Mouse (Mus musculus) testis, adult 2 months (tissue): ENCODE results near the gene Arpc1b. TPM values are rescaled to one million over a fixed set of nuclear protein-coding genes. Genes with fewer than 3 reads are reported as not detected.

Experiments
- H3K27ac ChIP-seq: fragments of 200-500 bp; 2 replicates; pipeline ENCODE4 v1.5.1; 2012; ENCODE audit warnings: low read depth, low read length; ENCODE audit not compliant: control insufficient read depth, insufficient read depth
- H3K27me3 ChIP-seq: fragments of 200-500 bp; 2 replicates; pipeline ENCODE4 v1.6.1; 2012; ENCODE audit warnings: mild to moderate bottlenecking, low read length, moderate library complexity; ENCODE audit not compliant: control insufficient read depth, insufficient read depth
- H3K36me3 ChIP-seq: fragments of 200-500 bp; 2 replicates; pipeline ENCODE4 v1.6.1; 2012; ENCODE audit warnings: mild to moderate bottlenecking, low read length; ENCODE audit not compliant: control insufficient read depth, insufficient read depth
- H3K4me1 ChIP-seq: fragments of 200-500 bp; 2 replicates; pipeline ENCODE4 v1.6.1; 2012; ENCODE audit warnings: low read length; ENCODE audit not compliant: control insufficient read depth, insufficient read depth
- H3K4me3 ChIP-seq: fragments of 200-500 bp; 2 replicates; pipeline ENCODE4 v1.5.1; 2012; ENCODE audit warnings: low read depth, mild to moderate bottlenecking, low read length, moderate library complexity, mixed read lengths; ENCODE audit not compliant: control insufficient read depth
- CTCF ChIP-seq: fragments of 200-500 bp; IDR thresholded peaks from 2 replicates; pipeline ENCODE4 v1.5.1; 2012; ENCODE audit warnings: low read depth, mild to moderate bottlenecking, inconsistent platforms, low read length, moderate library complexity; ENCODE audit not compliant: control insufficient read depth, insufficient read depth, insufficient replicate concordance
- POLR2A ChIP-seq: fragments of 200-500 bp; IDR thresholded peaks from 2 replicates; pipeline ENCODE4 v1.6.1; 2012; ENCODE audit warnings: low read depth, mild to moderate bottlenecking, inconsistent platforms, low read length, moderate library complexity; ENCODE audit not compliant: control insufficient read depth
- polyA plus RNA-seq: library from polyadenylated mRNA; depleted of rRNA; stranded (reverse); fragments of >200 nt; gene quantifications from 2 replicates; pipeline ENCODE4 v1.2.3, GENCODE M21; 2012

The Arpc1b gene
- polyA plus RNA-seq, 1 experiment, result 71.7 TPM

DNA sequence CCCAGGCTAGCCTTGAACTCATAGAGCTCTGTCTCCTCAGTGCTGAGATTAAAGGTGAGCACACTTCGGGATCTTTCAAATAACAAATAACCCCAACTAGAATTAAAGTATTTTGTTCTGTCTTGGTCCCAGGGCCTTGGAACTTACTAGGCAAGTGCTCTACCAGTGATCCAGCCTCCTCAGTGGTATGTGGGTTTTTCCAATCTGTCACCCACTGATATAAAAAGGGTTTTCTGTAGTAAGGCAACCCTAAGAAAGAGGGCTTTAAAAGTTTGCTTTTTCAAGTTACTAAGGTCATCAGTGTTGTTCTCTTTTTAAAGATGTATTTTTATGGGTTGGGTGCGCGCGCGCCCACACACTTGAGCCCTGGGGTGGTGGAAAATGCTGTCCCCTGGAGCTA lies 1.7 kb downstream of the Arpc1b start:
- Histone ChIP-seq H3K27ac (peak overlapping the region; percentile 43; the same call in 1 of the 2 replicates), H3K4me3 (no peak overlapping the region), H3K36me3 (no peaks in the 10 kb centered on the region), H3K27me3 (no peaks in the 10 kb centered on the region), H3K4me1 (peaks cover 12% of the 10 kb centered on the region)
- TF ChIP-seq CTCF (no peak), POLR2A (no peak)

DNA sequence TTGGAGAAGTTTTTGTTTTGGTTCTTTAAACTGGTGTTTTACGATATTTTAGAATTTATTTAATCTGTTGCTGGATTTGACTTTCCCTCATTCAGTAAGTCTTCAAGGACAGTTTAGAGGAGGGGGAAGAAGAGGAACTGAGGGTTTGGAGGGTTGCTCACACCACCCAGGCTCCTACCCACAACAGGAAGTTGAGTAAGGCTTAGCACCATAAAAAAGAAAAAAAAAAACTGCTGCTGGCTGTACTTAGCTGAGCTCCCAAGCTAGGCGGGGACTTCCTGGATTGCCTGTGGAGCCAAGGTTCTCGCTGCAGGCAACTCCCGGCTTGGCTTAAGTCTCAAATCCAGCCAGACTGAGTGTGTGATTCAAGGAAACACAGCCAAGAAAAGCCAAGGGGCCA lies 2.3 kb downstream of the Arpc1b start:
- Histone ChIP-seq H3K36me3 (no peaks in the 10 kb centered on the region), H3K27ac (no peak overlapping the region; the same call in 1 of the 2 replicates), H3K27me3 (no peaks in the 10 kb centered on the region), H3K4me3 (no peak overlapping the region), H3K4me1 (peaks cover 12% of the 10 kb centered on the region)
- TF ChIP-seq CTCF (no peak), POLR2A (no peak)

DNA sequence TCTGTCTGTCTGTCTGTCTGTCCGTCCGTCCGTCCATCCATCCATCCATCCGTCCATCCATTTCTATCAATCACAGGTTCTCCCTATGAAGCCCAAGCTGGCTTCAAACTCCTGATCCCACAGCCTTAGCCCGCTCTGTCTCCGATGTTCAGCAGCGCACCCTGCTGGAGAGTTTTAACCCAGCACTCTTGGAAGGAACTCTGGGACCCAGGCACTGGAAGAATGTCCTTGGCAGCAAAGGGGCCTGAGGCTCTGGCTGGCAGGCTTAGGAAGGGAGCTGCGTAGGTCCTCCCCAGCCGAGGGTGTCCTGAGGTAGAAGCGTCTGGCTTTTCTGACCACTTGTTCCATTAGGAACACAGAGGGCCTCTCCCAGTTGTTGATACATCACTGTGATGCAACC lies 2.9 kb downstream of the Arpc1b start:
- TF ChIP-seq POLR2A (no peak), CTCF (peak; percentile 62)
- Histone ChIP-seq H3K36me3 (no peaks in the 10 kb centered on the region), H3K4me3 (no peak overlapping the region), H3K27me3 (no peaks in the 10 kb centered on the region), H3K27ac (no peak overlapping the region), H3K4me1 (peaks cover 12% of the 10 kb centered on the region)

DNA sequence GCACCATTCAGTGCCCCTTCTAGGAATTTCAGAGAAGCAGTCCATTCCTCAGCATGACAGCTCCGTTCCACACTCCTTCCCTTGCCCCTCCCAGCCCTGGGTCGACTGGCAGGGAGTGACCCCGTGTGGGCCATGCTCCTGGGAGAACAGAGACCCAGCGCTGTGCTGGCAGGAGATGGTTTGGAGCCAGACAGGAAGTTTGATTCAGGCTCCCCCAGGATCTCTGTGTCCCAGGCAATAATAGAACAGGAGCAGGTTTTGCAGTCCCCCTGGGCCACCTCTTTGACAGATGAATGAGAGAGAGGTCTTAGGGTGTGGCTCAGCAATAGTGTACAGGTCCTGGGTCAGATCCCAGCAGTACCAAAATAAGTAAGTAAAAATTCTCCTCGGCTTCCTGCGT lies 4.0 kb downstream of the Arpc1b start:
- Histone ChIP-seq H3K36me3 (no peaks in the 10 kb centered on the region), H3K27ac (no peak overlapping the region), H3K27me3 (no peaks in the 10 kb centered on the region), H3K4me1 (peaks cover 12% of the 10 kb centered on the region), H3K4me3 (no peak overlapping the region)
- TF ChIP-seq CTCF (no peak), POLR2A (no peak)

DNA sequence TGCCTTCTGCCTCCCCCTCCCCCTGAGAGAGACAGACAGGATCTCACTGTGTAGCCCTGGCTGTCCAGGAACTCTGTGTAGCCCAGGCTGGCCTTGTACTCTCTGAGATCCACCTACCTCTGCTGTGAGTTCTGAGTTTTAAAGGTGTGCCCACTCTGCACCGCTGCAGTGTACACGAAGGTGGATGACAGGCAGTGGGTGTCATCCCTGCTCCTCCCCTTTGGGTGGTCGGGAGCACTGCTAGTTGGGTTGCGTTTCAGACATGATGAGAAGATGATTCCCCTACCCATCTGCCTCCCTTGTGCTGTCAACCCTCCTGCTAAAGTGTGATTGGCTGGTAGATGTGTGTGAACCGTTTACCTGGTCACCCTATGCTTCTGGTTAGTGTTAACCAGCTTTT lies 4.4 kb downstream of the Arpc1b start:
- Histone ChIP-seq H3K4me1 (peaks cover 12% of the 10 kb centered on the region), H3K4me3 (no peak overlapping the region), H3K27ac (no peak overlapping the region), H3K27me3 (no peaks in the 10 kb centered on the region), H3K36me3 (no peaks in the 10 kb centered on the region)
- TF ChIP-seq CTCF (no peak), POLR2A (no peak)

DNA sequence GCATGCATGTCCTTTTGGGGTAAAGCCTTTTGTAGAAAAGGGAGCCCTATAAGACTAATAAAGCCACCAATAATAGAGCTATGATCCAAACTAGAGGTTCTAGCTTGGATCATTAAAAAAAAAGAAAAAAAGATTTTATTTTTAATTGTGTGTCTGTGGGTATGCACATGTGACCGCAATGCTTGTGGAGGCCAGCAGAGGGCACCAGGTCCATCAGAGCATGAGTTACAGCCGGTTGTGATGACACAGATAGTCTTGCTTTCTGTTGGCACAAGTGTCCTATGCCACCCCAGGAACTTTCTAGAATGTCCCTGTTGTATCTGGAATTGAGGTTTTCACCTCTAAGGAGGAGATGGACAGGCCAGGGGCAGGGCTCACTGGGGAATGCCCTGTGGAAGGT lies 5.4 kb downstream of the Arpc1b start:
- no peaks in the 10 kb centered on the region for H3K27me3 ChIP-seq
- peaks cover 7% of the 10 kb centered on the region for H3K4me1 ChIP-seq
- H3K27ac ChIP-seq, result no peak overlapping the region
- TF ChIP-seq POLR2A (no peak), CTCF (peak; percentile 65; the same call in 1 of the 2 replicates)
- H3K36me3 ChIP-seq, result no peaks in the 10 kb centered on the region
- H3K4me3 ChIP-seq, result no peak overlapping the region

DNA sequence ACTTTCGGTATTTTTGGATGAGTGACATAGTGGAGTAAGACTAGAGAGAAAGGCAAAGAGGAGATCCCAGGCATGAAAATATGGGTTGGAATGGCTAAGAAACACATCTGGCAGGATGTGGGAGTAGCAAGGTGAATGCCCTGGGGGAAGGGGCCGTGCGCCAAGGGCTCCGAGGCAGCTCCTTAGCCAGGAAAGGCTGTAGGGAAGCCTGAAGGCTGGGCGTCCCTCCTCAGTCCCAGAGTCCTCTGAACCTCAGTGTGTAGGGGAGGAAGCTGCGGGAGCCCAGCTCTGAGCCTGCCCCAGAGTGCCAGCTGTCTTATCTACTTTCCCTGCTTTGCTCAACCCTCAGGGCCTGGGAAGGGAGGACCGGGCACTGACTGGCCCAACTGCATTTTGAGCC lies 6.9 kb downstream of the Arpc1b start:
- Histone ChIP-seq H3K4me3 (no peak overlapping the region), H3K27me3 (no peaks in the 10 kb centered on the region), H3K36me3 (no peaks in the 10 kb centered on the region), H3K27ac (no peak overlapping the region), H3K4me1 (peaks cover 2% of the 10 kb centered on the region)
- no peak for TF ChIP-seq CTCF
- no peak for TF ChIP-seq POLR2A

DNA sequence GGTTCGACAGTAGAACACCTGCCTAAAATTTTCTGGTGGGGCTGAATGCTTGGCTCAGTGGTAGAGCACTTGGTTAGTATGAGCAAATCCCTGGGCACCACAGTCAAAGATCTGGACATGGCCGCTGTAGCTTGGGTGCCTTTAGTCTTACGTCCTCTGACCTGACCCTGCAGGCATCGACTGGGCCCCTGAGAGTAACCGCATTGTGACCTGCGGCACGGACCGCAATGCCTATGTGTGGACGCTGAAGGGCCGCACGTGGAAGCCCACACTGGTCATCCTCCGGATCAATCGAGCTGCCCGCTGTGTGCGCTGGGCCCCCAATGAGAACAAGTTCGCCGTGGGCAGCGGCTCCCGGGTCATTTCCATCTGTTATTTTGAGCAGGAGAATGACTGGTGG lies 9.4 kb downstream of the Arpc1b start:
- TF ChIP-seq POLR2A, result no peak
- no peak for TF ChIP-seq CTCF
- Histone ChIP-seq H3K27ac (no peak overlapping the region), H3K27me3 (no peaks in the 10 kb centered on the region), H3K4me3 (no peak overlapping the region), H3K36me3 (no peaks in the 10 kb centered on the region), H3K4me1 (no peaks in the 10 kb centered on the region; the same call in 1 of the 2 replicates)
